Mouse (Mus musculus): ENCODE data around the gene Trim50. TPM values are rescaled to one million over a fixed set of nuclear protein-coding genes. Genes with fewer than 3 reads are reported as not detected.

Gene Trim50
- polyA plus RNA-seq, 1 experiment from 2014 or later = not detected

- peaks cover 42% of the 10 kb centered on the region for H3K36me3 ChIP-seq (replicated peaks)
- 92% methylated on average over 4 of the region's 4 CpGs for WGBS
- no peak overlapping the region for H3K4me3 ChIP-seq
- H3K27ac ChIP-seq = no peak overlapping the region
- no peaks in the 10 kb centered on the region for H3K9me3 ChIP-seq
- no peak for DNase-seq (ENCODE audit: extremely low spot score, low spot score)
- H3K4me1 ChIP-seq = peaks cover 6% of the 10 kb centered on the region; the same call in 1 of the 2 replicates
- no peaks in the 10 kb centered on the region for H3K27me3 ChIP-seq (ENCODE audit: poor library complexity, severe bottlenecking)
Measured at GRCm38 (mm10) chr5:135408114-135408513, 55.0 kb downstream of the Trim50 start.

GRCm38 (mm10) chr5:135410266-135410665 is 57.2 kb downstream of the Trim50 start:
- H3K4me1 ChIP-seq = no peaks in the 10 kb centered on the region
- no peak overlapping the region for H3K4me3 ChIP-seq
- H3K36me3 ChIP-seq (replicated peaks) = peaks cover 64% of the 10 kb centered on the region
- 93% methylated on average over 9 of the region's 9 CpGs for WGBS
- no peak for DNase-seq (ENCODE audit: extremely low spot score, low spot score)
- no peaks in the 10 kb centered on the region for H3K27me3 ChIP-seq (ENCODE audit: poor library complexity, severe bottlenecking)
- H3K9me3 ChIP-seq = no peaks in the 10 kb centered on the region
- no peak overlapping the region for H3K27ac ChIP-seq

Small RNA genes lying within 50 kb of the gene (microRNA-seq; reads per million reads assigned to microRNA genes)
- gene Mir7033 = 2.4 reads per million

Other genes with a start within 250 kb of the Trim50 start
- gene Tbl2, start 203.6 kb upstream of the Trim50 start, polyA plus RNA-seq (2016; fragmentation: Nextera tagmentation; extraction: Ambion mirVana) = 23.8 and 25.0 TPM in 2 replicates
- gene Bcl7b, start 185.0 kb upstream of the Trim50 start, polyA plus RNA-seq (2016; fragmentation: Nextera tagmentation; extraction: Ambion mirVana) = 43.3 and 44.4 TPM in 2 replicates
- gene Baz1b, start 166.0 kb upstream of the Trim50 start, polyA plus RNA-seq (2016; fragmentation: Nextera tagmentation; extraction: Ambion mirVana) = 58.0 and 59.1 TPM in 2 replicates
- gene Fzd9, start 102.1 kb upstream of the Trim50 start, polyA plus RNA-seq (2016; fragmentation: Nextera tagmentation; extraction: Ambion mirVana) = 13.6 and 14.1 TPM in 2 replicates
- 0.22 TPM in 1 of 2 replicates, not detected in the other for gene Fkbp6, start 3.3 kb upstream of the Trim50 start, polyA plus RNA-seq (2016; fragmentation: Nextera tagmentation; extraction: Ambion mirVana)
- 49.7 and 51.2 TPM in 2 replicates for gene Nsun5, start 16.7 kb downstream of the Trim50 start, polyA plus RNA-seq (2016; fragmentation: Nextera tagmentation; extraction: Ambion mirVana)
- gene Pom121, start 41.3 kb downstream of the Trim50 start, polyA plus RNA-seq (2016; fragmentation: Nextera tagmentation; extraction: Ambion mirVana) = 19.5 and 20.4 TPM in 2 replicates
- gene Hip1, start 191.8 kb downstream of the Trim50 start, polyA plus RNA-seq (2016; fragmentation: Nextera tagmentation; extraction: Ambion mirVana) = 66.6 and 72.1 TPM in 2 replicates
- not detected in 2 replicates for gene Ccl26, start 210.3 kb downstream of the Trim50 start, polyA plus RNA-seq (2016; fragmentation: Nextera tagmentation; extraction: Ambion mirVana)
- 0.42 and 0.90 TPM in 2 replicates for gene Ccl24, start 219.8 kb downstream of the Trim50 start, polyA plus RNA-seq (2016; fragmentation: Nextera tagmentation; extraction: Ambion mirVana)

All from forebrain, embryonic 10.5 days (tissue).